Mouse (Mus musculus) forebrain, embryonic 11.5 days (tissue): ENCODE data around the gene Sorbs1. TPM values are rescaled to one million over a fixed set of nuclear protein-coding genes. Genes with fewer than 3 reads are reported as not detected.

Experiments used
- ATAC-seq: fragments of 200-750 bp; cut with Nextera tagmentation; replicated peaks from 2 replicates; pipeline ENCODE4 v1.8.0; 2017; ENCODE audit warnings: moderate TSS enrichment; ENCODE audit not compliant: low FRiP score
- DNase-seq: peaks from one replicate; pipeline ENCODE4 v3.0.0-alpha.2; 2017; ENCODE audit warnings: low spot score
- H3K27ac ChIP-seq: fragments of 300-500 bp; sonication (generic); 2 replicates; pipeline ENCODE4 v1.5.1; 2014; ENCODE audit warnings: low read depth, low read length
- H3K27me3 ChIP-seq: fragments of 300-500 bp; sonication (generic); 2 replicates; pipeline ENCODE4 v1.6.1; 2014; ENCODE audit warnings: mild to moderate bottlenecking, low read length, mixed read lengths; ENCODE audit not compliant: control insufficient read depth, insufficient read depth
- H3K36me3 ChIP-seq: fragments of 300-500 bp; sonication (generic); 2 replicates; pipeline ENCODE4 v1.6.1; 2014; ENCODE audit warnings: mild to moderate bottlenecking, low read length, moderate library complexity, mixed read lengths; ENCODE audit not compliant: control insufficient read depth, insufficient read depth
- H3K4me1 ChIP-seq: fragments of 300-500 bp; sonication (generic); replicated peaks from 2 replicates; pipeline ENCODE4 v1.6.1; 2014; ENCODE audit warnings: low read length, mixed read lengths; ENCODE audit not compliant: control insufficient read depth, insufficient read depth
- H3K4me2 ChIP-seq: fragments of 300-500 bp; sonication (generic); 2 replicates; pipeline ENCODE4 v1.6.1; 2014; ENCODE audit warnings: low read depth, mild to moderate bottlenecking, low read length, moderate library complexity, mixed read lengths; ENCODE audit not compliant: severe bottlenecking
- H3K4me3 ChIP-seq: fragments of 300-500 bp; sonication (generic); 2 replicates; pipeline ENCODE4 v1.5.1; 2014; ENCODE audit warnings: low read depth, low read length
- H3K9ac ChIP-seq: fragments of 300-500 bp; sonication (generic); 2 replicates; pipeline ENCODE4 v1.6.1; 2014; ENCODE audit warnings: low read length
- H3K9me3 ChIP-seq: fragments of 300-500 bp; sonication (generic); 2 replicates; pipeline ENCODE4 v1.6.1; 2016; ENCODE audit warnings: low read length, mixed read lengths; ENCODE audit not compliant: control insufficient read depth
- WGBS: fragments of 180-500 bp; shearing (Covaris S2); extraction: QIAGEN DNeasy Blood & Tissue Kit; methylation state at CpG from one replicate; pipeline ENCODE4 v1.1.7; 2014; 5-methylcytosine and 5-hydroxymethylcytosine counted together
- polyA plus RNA-seq: library from polyadenylated mRNA; unstranded; fragments of >200 nt; fragmentation: Nextera tagmentation; extraction: Ambion mirVana; gene quantifications from 2 replicates; pipeline ENCODE4 v1.2.1, GENCODE M21; 2014

Sorbs1 gene
- polyA plus RNA-seq, 1 experiment from 2014 or later = 66.0 TPM

GRCm38 (mm10) chr19:40425326-40425725 lies 88.3 kb downstream of the Sorbs1 start:
- H3K4me1 ChIP-seq = no peaks in the 10 kb centered on the region
- no peak overlapping the region for H3K9ac ChIP-seq
- H3K27ac ChIP-seq = no peak overlapping the region
- no peak for ATAC-seq
- H3K27me3 ChIP-seq = no peaks in the 10 kb centered on the region
- no peaks in the 10 kb centered on the region for H3K9me3 ChIP-seq
- H3K4me3 ChIP-seq = no peak overlapping the region
- DNase-seq = no peak
- H3K4me2 ChIP-seq = no peak overlapping the region
- 71% methylated on average over 5 of the region's 5 CpGs for WGBS
- H3K36me3 ChIP-seq = no peaks in the 10 kb centered on the region

- 67% methylated on average over 7 of the region's 7 CpGs for WGBS
- H3K27ac ChIP-seq = no peak overlapping the region
- H3K9ac ChIP-seq = no peak overlapping the region
- no peak overlapping the region for H3K4me3 ChIP-seq
- H3K27me3 ChIP-seq = no peaks in the 10 kb centered on the region
- no peak for ATAC-seq
- DNase-seq = no peak
- no peaks in the 10 kb centered on the region for H3K9me3 ChIP-seq
- H3K36me3 ChIP-seq = no peaks in the 10 kb centered on the region
- H3K4me1 ChIP-seq = no peaks in the 10 kb centered on the region
- H3K4me2 ChIP-seq = no peak overlapping the region
Measured at GRCm38 (mm10) chr19:40421037-40421436, 92.5 kb downstream of the Sorbs1 start.

DNA sequence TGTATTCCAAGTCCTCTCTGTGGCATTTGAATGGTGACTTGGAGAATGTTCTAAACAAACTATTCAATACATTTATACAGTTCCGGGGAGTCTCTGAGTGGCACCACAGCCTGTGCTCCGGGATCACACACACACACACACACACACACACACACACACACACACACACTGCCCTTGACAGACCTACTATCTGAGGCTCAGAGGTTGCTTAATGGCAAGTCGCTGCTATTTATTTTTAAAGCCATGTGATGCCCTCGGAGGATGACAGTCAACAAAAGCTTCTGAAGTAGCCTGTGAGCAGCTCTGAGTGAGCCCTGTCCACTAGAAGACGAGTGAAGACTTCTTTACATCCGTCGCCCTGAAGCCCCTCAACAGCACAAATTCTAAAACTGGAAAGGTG lies 94.3 kb downstream of the Sorbs1 start:
- Histone ChIP-seq H3K9me3 (no peaks in the 10 kb centered on the region), H3K4me3 (no peak overlapping the region), H3K4me1 (no peaks in the 10 kb centered on the region), H3K27ac (no peak overlapping the region), H3K36me3 (no peaks in the 10 kb centered on the region), H3K4me2 (no peak overlapping the region), H3K27me3 (no peaks in the 10 kb centered on the region), H3K9ac (no peak overlapping the region)
- WGBS = 91% methylated on average over 7 of the region's 7 CpGs
- no peak for DNase-seq
- ATAC-seq = no peak

GRCm38 (mm10) chr19:40417155-40417821 lies 96.3 kb downstream of the Sorbs1 start:
- ATAC-seq (no peak), DNase-seq (no peak)
- Histone ChIP-seq H3K4me1 (no peaks in the 10 kb centered on the region), H3K9ac (no peak overlapping the region), H3K9me3 (no peaks in the 10 kb centered on the region), H3K4me2 (no peak overlapping the region), H3K4me3 (no peak overlapping the region), H3K27me3 (no peaks in the 10 kb centered on the region), H3K27ac (no peak overlapping the region), H3K36me3 (no peaks in the 10 kb centered on the region)
- WGBS = 80% methylated on average over 8 of the region's 8 CpGs

DNA sequence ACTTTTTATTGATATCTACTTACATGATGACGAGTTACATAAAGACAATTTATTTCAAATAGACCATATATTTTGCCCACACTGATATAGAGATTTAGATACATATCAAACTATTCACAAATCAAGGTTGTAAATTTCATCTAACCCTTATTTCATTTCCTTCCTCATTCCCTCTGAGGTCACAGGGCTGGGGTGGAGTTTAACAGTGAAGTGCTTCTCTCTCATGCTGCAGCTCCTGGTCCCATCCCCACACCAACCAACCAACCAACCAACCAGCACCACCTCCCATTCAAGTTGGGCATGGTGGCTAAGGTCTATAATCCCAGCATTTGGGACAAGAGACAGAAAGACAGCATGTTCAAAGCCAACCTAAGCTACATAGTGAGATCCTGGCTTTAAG lies 97.9 kb downstream of the Sorbs1 start:
- Histone ChIP-seq H3K36me3 (no peaks in the 10 kb centered on the region), H3K27me3 (no peaks in the 10 kb centered on the region), H3K4me3 (no peak overlapping the region), H3K9me3 (no peaks in the 10 kb centered on the region), H3K4me1 (no peaks in the 10 kb centered on the region), H3K9ac (no peak overlapping the region), H3K4me2 (no peak overlapping the region), H3K27ac (no peak overlapping the region)
- 85% methylated on average over 1 of the region's 1 CpGs for WGBS
- DNase-seq (no peak), ATAC-seq (no peak)

- Histone ChIP-seq H3K9me3 (no peaks in the 10 kb centered on the region), H3K27ac (0 out of 2 replicates have a peak overlapping the region, but pooled peaks have one; percentile 20), H3K4me1 (no peaks in the 10 kb centered on the region), H3K27me3 (no peaks in the 10 kb centered on the region), H3K4me3 (no peak overlapping the region), H3K4me2 (no peak overlapping the region), H3K9ac (no peak overlapping the region), H3K36me3 (no peaks in the 10 kb centered on the region)
- no peak for DNase-seq
- no peak for ATAC-seq
- WGBS = 71% methylated on average over 11 of the region's 11 CpGs
Measured at GRCm38 (mm10) chr19:40414798-40415475, 98.6 kb downstream of the Sorbs1 start.

DNA sequence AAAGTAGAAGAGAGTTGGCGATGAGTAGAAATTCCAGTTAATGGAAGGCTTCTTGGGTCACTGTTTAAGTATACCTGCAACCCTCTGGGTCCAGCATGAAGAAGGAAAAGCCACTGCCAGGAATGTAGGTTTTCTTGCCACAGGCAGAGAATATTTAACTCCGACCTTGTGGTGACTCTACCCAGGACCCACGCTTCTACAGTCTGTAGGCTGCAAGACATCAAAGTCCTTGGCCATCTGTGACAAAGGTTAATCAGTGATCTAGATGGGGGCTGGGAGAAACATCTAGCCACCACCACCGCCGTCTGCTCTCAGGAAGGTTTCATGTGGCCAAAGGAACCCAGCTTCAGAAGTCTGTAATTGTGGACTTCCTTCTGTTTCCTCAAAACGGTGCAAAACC lies 99.2 kb downstream of the Sorbs1 start:
- Histone ChIP-seq H3K27me3 (no peaks in the 10 kb centered on the region), H3K9ac (no peak overlapping the region), H3K4me1 (no peaks in the 10 kb centered on the region; the same call in 1 of the 2 replicates), H3K4me2 (no peak overlapping the region), H3K4me3 (no peak overlapping the region), H3K36me3 (no peaks in the 10 kb centered on the region), H3K27ac (no peak overlapping the region), H3K9me3 (no peaks in the 10 kb centered on the region)
- ATAC-seq = no peak
- DNase-seq = no peak
- 81% methylated on average over 6 of the region's 6 CpGs for WGBS

- no peak overlapping the region for H3K4me3 ChIP-seq
- no peaks in the 10 kb centered on the region; the same call in 1 of the 2 replicates for H3K4me1 ChIP-seq
- 54% methylated on average over 6 of the region's 6 CpGs for WGBS
- H3K9me3 ChIP-seq = no peaks in the 10 kb centered on the region
- H3K9ac ChIP-seq = no peak overlapping the region
- no peaks in the 10 kb centered on the region for H3K27me3 ChIP-seq
- DNase-seq (no peak), ATAC-seq (no peak)
- no peak overlapping the region for H3K27ac ChIP-seq
- no peaks in the 10 kb centered on the region for H3K36me3 ChIP-seq
- no peak overlapping the region for H3K4me2 ChIP-seq
Measured at GRCm38 (mm10) chr19:40411379-40411813, 102.2 kb downstream of the Sorbs1 start.

GRCm38 (mm10) chr19:40410511-40410910 lies 103.1 kb downstream of the Sorbs1 start:
- Histone ChIP-seq H3K4me3 (no peak overlapping the region), H3K36me3 (no peaks in the 10 kb centered on the region), H3K9me3 (no peaks in the 10 kb centered on the region), H3K9ac (no peak overlapping the region), H3K27me3 (no peaks in the 10 kb centered on the region), H3K4me1 (no peaks in the 10 kb centered on the region; the same call in 1 of the 2 replicates), H3K4me2 (no peak overlapping the region), H3K27ac (no peak overlapping the region)
- ATAC-seq (no peak), DNase-seq (no peak)
- WGBS = 87% methylated on average over 4 of the region's 4 CpGs
